Mouse (Mus musculus) thymus, adult 2 months (tissue): ENCODE measurements around the gene Kat6b. TPM values are rescaled to one million over a fixed set of nuclear protein-coding genes. Genes with fewer than 3 reads are reported as not detected.

Source experiments
- DNase-seq: peaks from one replicate; pipeline ENCODE4 v3.0.0; 2021
- H3K27ac ChIP-seq: fragments of 200-500 bp; 2 replicates; pipeline ENCODE4 v1.5.1; 2012; ENCODE audit warnings: low read length, control low read depth; ENCODE audit not compliant: control insufficient read depth, insufficient read depth
- H3K27me3 ChIP-seq: fragments of 200-500 bp; 2 replicates; pipeline ENCODE4 v1.6.1; 2012; ENCODE audit warnings: mild to moderate bottlenecking, low read length, moderate library complexity, mixed read lengths; ENCODE audit not compliant: control insufficient read depth, insufficient read depth
- H3K36me3 ChIP-seq: fragments of 200-500 bp; 2 replicates; pipeline ENCODE4 v1.6.1; 2012; ENCODE audit warnings: mild to moderate bottlenecking, low read length, moderate library complexity; ENCODE audit not compliant: control insufficient read depth, insufficient read depth
- H3K4me1 ChIP-seq: fragments of 200-500 bp; replicated peaks from 2 replicates; pipeline ENCODE4 v1.6.1; 2012; ENCODE audit warnings: low read length; ENCODE audit not compliant: control insufficient read depth, insufficient read depth
- H3K4me3 ChIP-seq: fragments of 200-500 bp; 2 replicates; pipeline ENCODE4 v1.5.1; 2012; ENCODE audit warnings: mild to moderate bottlenecking, low read length, control low read depth, moderate library complexity; ENCODE audit not compliant: control insufficient read depth, insufficient read depth
- CTCF ChIP-seq: fragments of 200-500 bp; IDR thresholded peaks from 2 replicates; pipeline ENCODE4 v1.5.1; 2012; ENCODE audit warnings: mild to moderate bottlenecking, control low read depth, low read length, moderate library complexity, borderline replicate concordance; ENCODE audit not compliant: control insufficient read depth, poor library complexity, insufficient read depth; ENCODE audit errors: extremely low read depth
- POLR2A ChIP-seq: fragments of 200-500 bp; IDR thresholded peaks from 2 replicates; pipeline ENCODE4 v1.6.1; 2012; ENCODE audit warnings: mild to moderate bottlenecking, low read length, control low read depth, moderate library complexity; ENCODE audit not compliant: control insufficient read depth, poor library complexity, insufficient read depth; ENCODE audit errors: extremely low read depth
- WGBS: fragments of 180-500 bp; shearing (Covaris S2); methylation state at CpG from one replicate; pipeline ENCODE4 v1.1.7; 2018; 5-methylcytosine and 5-hydroxymethylcytosine counted together
- polyA plus RNA-seq: library from polyadenylated mRNA; depleted of rRNA; stranded (reverse); fragments of >200 nt; gene quantifications from 2 replicates; pipeline ENCODE4 v1.2.3, GENCODE M21; 2012

Gene Kat6b
- polyA plus RNA-seq, 1 experiment: 16.6 TPM

GRCm38 (mm10) chr14:21547297-21547696 is 66.1 kb downstream of the Kat6b start:
- TF ChIP-seq CTCF (no peak), POLR2A (no peak)

GRCm38 (mm10) chr14:21547965-21548364 is 66.7 kb downstream of the Kat6b start:
- H3K36me3 ChIP-seq: no peaks in the 10 kb centered on the region
- DNase-seq: no peak
- H3K4me3 ChIP-seq: no peak overlapping the region
- no peaks in the 10 kb centered on the region for H3K27me3 ChIP-seq
- no peaks in the 10 kb centered on the region for H3K4me1 ChIP-seq
- no peak overlapping the region for H3K27ac ChIP-seq
- TF ChIP-seq POLR2A (no peak), CTCF (no peak)
- WGBS: 73% methylated on average over 3 of the region's 3 CpGs

More at GRCm38 (mm10) chr14:21547297-21547696, 66.1 kb downstream of the Kat6b start:
- 89% methylated on average over 7 of the region's 7 CpGs for WGBS
- H3K4me3 ChIP-seq: no peak overlapping the region
- no peak for DNase-seq
- no peaks in the 10 kb centered on the region for H3K4me1 ChIP-seq
- H3K27me3 ChIP-seq: no peaks in the 10 kb centered on the region
- H3K27ac ChIP-seq: no peak overlapping the region
- H3K36me3 ChIP-seq: 0 out of 2 replicates have a peak, but pooled peaks cover 2% of the 10 kb centered on the region

- Histone ChIP-seq H3K36me3 (no peaks in the 10 kb centered on the region), H3K27me3 (no peaks in the 10 kb centered on the region), H3K27ac (no peak overlapping the region), H3K4me1 (no peaks in the 10 kb centered on the region), H3K4me3 (no peak overlapping the region)
- no peak for DNase-seq
- TF ChIP-seq CTCF (no peak), POLR2A (no peak)
- WGBS: 88% methylated on average over 6 of the region's 6 CpGs
These were observed 67.8 kb downstream of the Kat6b start for GRCm38 (mm10) chr14:21548952-21549607.

- Histone ChIP-seq H3K27me3 (no peaks in the 10 kb centered on the region), H3K4me3 (no peak overlapping the region), H3K27ac (no peak overlapping the region), H3K36me3 (no peaks in the 10 kb centered on the region), H3K4me1 (no peaks in the 10 kb centered on the region)
- DNase-seq: no peak
- no peak for TF ChIP-seq CTCF
- no peak for TF ChIP-seq POLR2A
- 95% methylated on average over 6 of the region's 6 CpGs for WGBS
These were observed 68.4 kb downstream of the Kat6b start for GRCm38 (mm10) chr14:21549608-21550115.

- no peaks in the 10 kb centered on the region for H3K36me3 ChIP-seq
- no peak overlapping the region for H3K4me3 ChIP-seq
- WGBS: 93% methylated on average over 7 of the region's 7 CpGs
- H3K27ac ChIP-seq: no peak overlapping the region
- H3K4me1 ChIP-seq: no peaks in the 10 kb centered on the region
- TF ChIP-seq POLR2A (no peak), CTCF (no peak)
- no peak for DNase-seq
- no peaks in the 10 kb centered on the region for H3K27me3 ChIP-seq
These were observed 69.3 kb downstream of the Kat6b start for GRCm38 (mm10) chr14:21550576-21550975.

GRCm38 (mm10) chr14:21551655-21552054 is 70.4 kb downstream of the Kat6b start:
- Histone ChIP-seq H3K27me3 (no peaks in the 10 kb centered on the region), H3K27ac (no peak overlapping the region), H3K36me3 (no peaks in the 10 kb centered on the region), H3K4me1 (no peaks in the 10 kb centered on the region), H3K4me3 (no peak overlapping the region)
- no peak for TF ChIP-seq POLR2A
- no peak for TF ChIP-seq CTCF
- WGBS: 96% methylated on average over 7 of the region's 7 CpGs
- DNase-seq: no peak

GRCm38 (mm10) chr14:21552958-21553357 is 71.7 kb downstream of the Kat6b start:
- no peak for DNase-seq

More at GRCm38 (mm10) chr14:21552958-21553357, 71.7 kb downstream of the Kat6b start:
- TF ChIP-seq POLR2A: no peak
- TF ChIP-seq CTCF: no peak
- 92% methylated on average over 8 of the region's 8 CpGs for WGBS
- Histone ChIP-seq H3K27ac (no peak overlapping the region), H3K4me3 (no peak overlapping the region), H3K36me3 (no peaks in the 10 kb centered on the region), H3K27me3 (no peaks in the 10 kb centered on the region), H3K4me1 (no peaks in the 10 kb centered on the region)
